Mouse (Mus musculus) cerebellum, adult 9-11 months (tissue): Measurements from ENCODE around the gene Ube2cbp.
A peak's percentile ranks its signal among the peaks of the same experiment; 100 is the strongest.

Experiments
- DNase-seq: peaks from one replicate; pipeline ENCODE4 v3.0.0; 2022

Ube2cbp gene

DNA sequence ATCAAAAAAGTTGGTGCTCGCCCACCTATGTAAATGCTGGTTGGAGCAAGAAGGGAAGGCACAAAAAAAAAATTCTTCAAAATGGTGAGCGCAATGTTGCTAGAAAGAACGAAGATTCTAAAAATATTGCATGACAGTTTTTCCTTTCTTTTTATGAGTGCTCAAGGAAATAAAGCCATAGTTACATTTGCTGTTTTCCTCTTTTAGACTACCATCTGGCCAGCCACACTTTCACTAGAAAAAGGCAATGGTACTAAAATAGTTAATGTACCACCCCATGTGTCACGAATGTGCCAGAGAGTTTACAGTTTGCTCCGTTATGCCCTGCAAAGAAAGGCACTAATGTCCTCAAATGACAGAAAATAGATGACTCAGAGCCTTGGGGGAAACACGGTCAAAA lies 45.4 kb downstream of the Ube2cbp start:
- no peak for DNase-seq

DNA sequence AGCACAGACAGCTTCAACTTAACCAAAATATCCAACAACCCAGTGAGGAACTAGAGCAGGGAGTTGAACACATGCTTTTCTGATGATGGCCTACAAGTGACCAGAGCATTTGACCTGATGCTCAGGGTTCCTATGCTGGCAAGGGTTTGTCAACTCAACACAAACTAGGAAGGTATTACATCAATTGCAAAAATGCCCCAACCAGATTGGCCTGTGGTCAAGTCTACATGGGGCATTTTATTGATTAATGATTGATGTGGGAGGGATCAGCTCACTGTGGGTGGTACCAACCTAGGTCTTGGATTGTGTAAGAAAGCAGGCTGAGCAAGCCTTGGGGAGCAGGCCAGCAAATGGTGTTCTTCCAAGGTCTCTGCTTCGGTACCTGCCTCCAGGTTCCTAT lies 46.8 kb downstream of the Ube2cbp start:
- no peak for DNase-seq

DNA sequence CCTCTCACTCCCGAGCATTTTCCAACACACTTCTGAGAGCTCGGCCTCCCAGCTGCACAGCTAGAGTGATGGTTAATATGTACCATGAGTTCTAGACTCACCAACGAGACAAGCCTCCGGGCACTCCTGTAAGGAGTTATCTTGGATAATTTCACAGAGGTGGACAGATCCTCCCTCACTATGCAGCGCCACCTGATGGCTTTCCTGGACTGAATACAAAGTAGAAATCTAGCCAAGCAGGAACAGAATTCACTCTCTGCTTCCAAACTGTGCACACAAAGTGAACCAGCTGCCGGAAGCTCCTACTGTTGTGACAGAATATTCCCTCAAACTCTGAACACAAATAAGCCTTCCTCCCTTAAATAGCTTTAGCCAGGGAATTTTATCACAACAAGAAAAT lies 69.0 kb downstream of the Ube2cbp start:
- peak; percentile 80 for DNase-seq

DNA sequence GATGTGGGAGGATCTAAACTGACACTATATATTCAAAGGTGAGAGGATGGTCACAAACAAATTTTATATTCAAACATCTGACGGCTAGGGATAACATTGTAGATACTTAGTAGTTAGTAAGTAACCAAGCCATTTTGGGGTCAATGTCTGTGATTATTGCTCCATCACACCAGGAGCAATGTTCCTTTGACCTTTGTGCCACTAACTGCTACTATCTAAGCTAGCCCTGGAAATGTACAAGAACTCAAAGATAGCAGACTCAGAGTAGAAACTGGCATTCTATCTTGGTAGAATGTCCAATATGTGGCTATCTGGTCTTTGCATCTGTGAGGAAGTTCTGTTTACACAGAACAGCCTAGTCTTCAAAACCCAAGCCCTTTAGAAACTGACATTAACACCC lies 69.7 kb downstream of the Ube2cbp start:
- DNase-seq, result no peak

DNA sequence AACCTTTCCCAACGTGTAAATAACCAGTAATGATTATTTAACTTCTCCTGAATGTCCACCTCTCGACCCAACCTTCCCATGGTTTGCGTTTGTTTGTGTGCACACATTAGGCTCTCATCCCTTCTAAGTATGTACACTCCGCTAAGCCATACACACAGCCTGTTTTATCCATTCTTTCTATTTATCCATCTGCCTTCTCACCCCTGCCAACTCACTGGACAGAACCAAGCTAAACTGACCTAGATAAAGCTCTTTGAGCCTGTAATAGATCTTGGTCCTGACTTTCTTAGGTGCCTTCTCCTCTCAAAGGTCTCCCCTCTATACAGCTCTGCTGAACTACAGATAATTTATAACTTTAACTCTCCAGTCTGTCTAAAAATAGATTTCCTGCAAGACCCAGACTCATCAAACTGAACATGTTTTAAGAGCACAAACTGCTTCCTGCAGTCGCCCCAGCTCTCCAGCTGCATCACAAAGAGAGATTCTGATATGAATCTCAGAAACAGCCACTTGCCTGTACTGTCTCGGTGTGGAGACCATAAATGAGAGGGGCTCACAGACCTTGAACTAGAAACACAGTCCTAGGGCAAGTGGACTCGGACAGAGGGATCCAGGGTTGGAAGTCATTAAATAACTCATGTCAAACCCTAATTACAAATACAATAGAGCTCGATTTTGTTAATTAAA lies 71.0 kb downstream of the Ube2cbp start:
- DNase-seq, result peak; percentile 70

DNA sequence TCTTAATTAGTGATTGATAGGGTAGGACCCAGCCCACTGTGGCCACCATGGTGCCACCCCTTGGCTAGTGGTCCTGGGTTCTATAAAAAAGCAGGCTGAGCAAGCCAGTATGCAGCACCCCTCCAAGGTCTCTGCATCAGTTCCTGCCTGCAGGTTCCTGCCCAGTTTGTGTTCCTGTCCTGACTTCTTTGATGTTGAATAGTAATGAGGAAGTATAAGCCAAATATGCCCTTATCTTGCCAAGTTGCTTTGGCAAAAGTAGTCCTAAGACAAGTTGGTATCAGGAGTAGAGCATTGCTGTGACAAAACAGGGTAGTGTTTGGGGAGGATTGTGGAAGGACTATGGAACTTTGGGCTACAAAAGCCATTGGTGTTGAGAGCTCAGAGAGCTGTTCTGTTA lies 73.3 kb downstream of the Ube2cbp start:
- no peak for DNase-seq

DNA sequence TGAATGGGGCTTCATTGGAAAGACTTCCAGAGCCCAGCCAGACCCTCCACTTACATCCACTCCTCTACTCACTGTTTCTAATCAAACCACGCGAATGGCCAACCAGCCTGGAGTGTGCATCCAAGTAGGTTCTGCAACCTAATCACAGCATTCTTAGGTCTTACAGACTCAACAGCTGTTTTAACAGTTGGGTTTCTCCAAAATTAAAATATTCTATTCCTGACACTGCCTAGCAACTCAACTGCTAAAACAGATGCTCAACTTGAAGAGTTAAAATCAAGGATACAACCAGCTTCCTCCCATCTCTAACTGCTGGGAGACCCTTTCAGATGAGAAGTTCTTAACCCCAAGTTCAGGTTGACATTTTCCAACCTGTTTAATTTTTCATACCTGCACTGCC lies 74.0 kb downstream of the Ube2cbp start:
- DNase-seq, result no peak

DNA sequence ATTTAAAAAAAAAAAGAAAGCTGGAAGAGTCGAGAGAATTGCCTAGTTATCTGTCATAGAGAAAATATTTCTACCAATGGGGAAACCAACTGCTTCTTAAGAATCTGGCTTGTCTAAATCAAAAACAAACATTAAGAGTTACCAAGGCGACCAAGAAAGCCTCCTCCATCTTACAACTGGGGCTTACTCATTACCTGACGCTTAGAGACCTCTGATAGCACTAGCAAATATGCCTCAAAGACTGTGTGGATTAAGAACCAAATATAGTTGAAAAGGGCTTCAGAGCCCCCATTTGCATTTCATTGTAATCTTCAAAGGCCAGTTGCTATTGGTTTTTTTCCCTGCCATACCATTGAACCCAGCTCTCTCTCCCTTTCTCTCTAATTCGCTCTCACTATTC lies 76.2 kb downstream of the Ube2cbp start:
- DNase-seq, result no peak

DNA sequence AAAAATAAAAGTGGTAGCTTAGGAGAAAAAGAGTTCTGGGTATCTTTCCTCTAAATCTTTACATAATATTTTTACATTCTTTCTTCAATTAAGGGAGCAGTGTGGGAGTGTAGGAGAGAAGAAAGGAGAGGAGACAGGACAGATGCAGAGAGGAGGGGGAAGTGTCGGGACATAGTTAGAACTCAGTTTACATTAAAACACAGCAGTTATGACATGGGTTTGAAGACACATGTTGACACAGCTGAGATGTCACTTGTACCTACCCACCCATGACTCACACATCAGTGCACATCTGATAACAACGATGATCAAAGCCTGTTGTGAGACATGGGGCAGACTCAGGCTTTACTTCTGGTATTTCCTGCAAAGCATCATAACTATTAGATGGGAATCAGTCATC lies 87.8 kb downstream of the Ube2cbp start:
- no peak for DNase-seq

DNA sequence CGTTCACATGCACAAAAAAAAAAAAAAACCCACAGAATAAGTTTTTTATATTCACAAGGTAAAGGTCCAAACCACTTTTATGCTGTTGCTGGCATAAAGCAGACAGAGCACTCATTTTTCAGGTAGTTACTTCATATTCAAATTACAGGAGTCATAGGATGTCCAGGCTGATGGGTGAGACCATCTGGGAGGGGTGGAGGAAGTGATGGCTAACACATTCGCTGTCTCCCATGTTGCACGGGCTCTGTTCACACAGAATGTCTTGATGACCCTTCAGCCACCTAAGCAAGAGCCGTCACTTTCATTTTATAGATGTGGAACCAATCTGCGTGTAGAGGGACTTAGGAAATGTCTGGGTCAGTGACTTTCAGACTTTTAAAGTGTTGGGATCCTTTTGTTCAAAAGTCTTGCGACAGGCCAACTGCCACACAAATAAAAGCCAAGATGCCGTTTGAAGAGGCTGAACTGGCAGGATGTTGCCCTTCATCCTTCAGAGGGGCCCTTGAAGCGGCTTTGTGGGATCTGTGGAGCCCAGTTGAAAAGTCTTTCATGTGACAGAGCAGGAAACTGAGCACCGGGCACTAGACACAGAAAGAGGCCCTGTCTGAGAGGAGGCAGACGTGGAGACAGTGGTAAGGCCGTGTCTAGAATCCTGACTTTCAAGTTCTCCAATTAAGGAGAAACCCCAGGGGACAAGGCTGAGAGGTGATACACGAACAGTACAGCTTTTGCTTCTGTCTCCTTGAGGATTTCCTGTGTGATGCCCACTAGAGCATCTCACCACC lies 91.8 kb downstream of the Ube2cbp start:
- no peak for DNase-seq

DNA sequence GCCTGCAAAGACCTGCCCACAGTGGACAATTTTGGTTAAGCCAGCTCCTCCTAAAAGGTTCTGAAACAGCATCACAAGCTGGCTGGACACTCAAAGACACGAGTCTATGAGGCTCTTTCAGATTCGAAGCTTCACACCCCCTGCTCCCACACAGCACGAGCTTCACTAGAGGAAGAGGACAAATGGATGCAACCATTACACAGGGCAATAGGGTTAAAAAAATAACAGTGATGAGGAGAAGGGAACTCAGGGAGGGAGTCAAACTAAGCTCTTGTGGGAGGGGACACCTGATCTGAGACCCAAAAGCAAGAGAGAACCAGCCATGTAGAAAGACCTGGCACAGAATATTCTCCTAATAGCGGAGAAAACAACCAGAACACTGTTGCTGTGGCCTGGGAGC lies 95.5 kb downstream of the Ube2cbp start:
- DNase-seq, result no peak

DNA sequence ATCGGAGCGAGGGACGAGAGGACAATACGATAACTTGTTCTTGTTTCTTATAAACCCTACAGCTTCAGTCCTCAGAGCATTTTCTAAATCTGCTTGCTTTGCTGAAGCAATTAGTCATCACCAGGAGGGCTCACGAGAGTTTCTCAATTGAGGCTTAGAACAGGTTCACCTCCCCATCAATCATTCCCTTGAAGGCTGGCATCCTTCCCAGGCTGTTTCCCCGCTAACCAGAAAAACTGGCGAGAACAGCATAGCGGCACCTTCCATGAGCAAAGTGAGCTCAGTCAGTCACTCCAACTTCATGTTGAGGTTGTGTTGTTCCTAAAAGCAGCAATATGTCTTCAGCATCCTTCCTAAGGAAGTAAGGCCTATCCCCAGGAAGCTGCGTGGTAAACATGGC lies 104.2 kb downstream of the Ube2cbp start:
- DNase-seq, result no peak

DNA sequence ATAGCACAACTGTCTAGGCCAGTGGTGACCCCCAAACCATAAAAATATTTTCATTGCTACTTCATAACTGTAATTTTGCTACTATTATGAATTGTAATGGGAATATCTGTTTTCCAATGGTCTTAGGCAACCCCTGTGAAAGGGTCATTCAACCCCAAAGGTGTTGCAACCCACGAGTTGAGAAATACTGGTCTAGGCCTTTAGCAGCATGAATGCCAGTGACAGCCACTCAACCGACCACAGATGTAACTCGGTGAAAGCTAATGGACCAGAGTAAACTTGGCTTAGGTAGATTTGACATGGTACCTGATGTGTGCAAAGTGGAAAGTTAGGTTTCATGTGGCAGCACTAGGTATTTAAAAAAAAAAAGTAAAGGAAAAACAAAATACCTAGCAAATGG lies 108.9 kb downstream of the Ube2cbp start:
- no peak for DNase-seq

DNA sequence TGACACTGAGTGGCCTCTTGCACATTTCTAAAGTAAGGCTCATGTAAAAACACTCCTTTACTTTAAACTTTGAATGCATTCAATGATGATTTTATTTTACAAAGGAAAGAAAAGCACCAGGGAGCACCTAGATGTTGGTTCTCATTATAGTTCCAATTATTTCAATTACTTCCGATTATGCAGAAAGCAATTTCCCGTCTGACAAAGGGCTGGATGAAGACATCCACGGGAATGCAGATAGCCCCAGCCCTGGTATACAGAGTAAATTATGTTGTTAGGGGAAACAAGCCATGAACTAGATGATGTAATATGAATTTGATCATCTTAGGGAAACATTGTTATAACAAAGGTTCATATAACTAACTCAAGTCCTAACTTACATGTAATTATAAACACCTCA lies 113.3 kb downstream of the Ube2cbp start:
- no peak for DNase-seq

DNA sequence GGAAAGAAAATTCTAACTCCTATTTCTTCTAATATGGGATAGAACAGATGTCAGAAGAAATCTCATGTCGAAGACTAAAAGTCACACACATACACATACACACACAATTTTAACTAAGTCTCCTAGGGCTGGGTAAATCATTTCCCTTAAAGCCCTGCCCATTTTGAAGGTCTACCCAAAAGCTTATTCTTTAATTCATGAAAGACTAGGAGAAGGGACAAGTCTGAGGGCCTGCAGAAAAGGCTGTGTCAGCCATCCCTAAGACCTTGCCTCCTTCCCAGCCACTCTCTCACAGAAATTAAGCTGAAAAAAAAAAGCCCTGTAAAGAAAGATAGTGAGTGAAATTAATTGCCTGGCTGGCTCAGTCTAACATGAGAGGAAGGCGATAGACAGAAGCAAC lies 128.0 kb downstream of the Ube2cbp start:
- DNase-seq, result no peak

DNA sequence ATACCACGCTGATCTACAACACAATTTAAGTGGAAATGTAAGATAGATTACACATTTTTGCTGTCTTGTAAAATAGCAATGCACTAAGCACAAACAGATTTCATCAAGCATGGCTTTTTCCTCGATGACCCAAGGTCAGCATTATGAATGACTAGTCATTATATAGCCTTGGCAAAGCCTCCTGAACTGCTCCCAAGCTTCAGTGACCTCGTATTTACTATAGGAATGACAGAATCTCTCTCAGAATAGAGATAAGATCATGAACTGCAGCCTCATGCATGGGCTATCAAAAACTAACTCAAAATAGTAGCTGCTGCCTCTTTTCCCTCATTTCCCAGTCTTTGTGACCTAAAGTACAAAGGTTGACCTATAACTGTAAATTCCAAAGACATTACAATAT lies 128.4 kb downstream of the Ube2cbp start:
- DNase-seq, result no peak

DNA sequence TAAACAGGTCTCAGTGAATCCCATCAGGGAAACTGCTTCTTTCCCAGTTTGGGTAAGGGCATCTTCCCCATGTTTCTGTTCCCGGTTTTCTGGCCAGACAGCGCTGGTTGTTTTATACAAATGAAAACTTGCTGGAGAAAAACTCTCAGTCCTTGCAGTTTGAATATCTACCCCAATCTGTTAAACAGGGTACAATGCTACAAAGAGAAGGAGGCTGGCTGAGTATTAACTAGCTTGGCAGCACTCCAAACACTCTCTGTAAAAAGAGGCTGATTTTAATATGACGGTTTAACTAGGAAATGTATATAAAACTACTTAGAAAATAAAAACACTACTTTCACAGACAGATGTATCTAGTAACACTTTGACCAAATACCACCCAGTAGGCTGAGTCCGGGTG lies 129.2 kb downstream of the Ube2cbp start:
- DNase-seq, result no peak

DNA sequence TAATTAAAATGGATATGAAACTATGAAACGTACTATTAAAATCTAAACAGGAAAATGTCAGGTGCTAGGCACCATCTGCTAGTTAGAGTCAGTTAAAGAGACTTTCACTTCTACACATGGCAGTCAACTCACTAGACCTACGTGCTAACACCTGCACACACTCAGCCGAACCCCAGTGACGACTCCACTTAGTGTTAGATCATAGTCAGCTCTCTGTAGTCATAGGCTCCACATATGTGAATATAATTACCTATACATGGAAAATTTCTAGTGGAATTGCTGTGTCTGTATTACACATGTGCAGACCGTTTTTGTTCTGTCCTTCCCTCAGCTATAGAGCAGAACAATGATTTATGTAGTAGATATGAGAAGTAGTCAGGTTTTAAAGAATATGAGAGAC lies 130.4 kb downstream of the Ube2cbp start:
- DNase-seq, result no peak

DNA sequence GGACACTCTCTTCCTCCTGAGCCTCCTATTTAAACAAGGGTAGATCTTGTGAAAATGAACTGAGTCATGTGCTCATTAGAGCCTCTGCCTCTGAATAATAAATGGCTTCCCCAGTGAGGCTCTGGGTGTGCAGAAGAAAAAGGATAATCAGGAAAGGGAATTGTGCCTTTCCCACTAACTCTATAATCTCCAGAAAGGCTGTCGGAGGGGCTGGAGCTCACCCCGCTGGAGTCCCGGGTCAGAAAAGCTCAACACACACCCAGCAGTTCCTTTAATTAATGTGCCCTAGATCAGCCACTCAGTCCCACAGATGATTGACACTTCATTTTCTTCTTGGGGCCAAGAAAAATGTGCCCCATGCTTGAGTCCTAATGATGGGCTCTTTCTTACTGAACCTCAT lies 134.2 kb downstream of the Ube2cbp start:
- DNase-seq, result no peak

DNA sequence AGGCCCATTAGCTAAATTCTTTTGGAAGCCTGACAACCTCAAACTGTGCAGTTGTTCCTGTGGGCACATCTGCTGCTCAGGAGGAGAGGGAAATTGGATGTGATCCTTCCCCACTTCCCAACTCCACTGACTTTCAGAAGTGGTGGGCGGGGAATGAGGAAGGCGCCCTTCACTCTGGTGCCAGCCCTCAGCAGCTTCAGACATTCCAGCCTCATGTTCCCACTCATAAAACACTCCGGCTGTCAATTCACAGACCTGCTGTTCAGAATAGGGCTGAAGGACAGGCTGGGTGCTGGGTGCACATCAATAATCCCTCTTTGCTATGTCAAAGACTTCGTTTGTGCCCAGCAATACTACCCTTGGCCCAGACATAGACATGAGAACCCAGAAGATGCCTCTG lies 136.5 kb downstream of the Ube2cbp start:
- DNase-seq, result no peak

DNA sequence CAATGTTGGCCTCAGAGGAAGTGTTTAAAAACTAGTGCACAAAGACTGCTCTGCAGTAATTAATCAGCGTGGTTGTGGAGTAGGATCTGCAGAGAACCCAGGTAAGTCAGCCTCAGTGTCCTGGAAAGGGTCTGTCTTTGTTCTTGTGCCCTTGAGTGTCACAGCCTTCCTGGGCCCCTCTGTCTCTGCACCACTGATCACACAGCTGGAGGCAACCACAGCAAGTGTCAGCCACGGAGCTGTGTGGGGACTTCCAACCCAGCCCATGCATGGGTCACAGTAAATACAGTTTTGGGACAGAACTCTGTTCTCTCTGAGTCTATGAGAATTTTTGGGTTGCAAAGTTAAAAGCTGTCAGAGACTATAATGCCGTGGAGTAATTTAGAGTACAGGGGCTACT lies 137.4 kb downstream of the Ube2cbp start:
- no peak for DNase-seq

DNA sequence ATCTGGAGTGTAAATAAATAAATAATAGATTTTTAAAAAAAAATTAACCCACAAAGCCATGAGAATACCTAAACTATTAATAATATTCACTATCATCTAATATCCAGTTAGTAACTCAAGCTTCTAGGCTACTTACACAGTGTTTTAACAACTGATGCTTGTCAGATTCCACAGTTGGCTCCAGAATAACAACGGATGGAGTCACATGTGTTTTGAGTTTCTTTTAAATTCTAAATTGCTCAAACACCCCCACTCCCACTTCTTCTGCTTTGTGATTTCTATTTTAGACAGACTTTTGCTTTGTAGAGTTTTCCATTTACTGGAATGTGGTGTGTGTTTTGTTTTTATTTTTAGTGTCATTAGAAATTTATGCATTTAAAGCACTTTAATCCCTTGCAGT lies 140.0 kb downstream of the Ube2cbp start:
- no peak for DNase-seq

DNA sequence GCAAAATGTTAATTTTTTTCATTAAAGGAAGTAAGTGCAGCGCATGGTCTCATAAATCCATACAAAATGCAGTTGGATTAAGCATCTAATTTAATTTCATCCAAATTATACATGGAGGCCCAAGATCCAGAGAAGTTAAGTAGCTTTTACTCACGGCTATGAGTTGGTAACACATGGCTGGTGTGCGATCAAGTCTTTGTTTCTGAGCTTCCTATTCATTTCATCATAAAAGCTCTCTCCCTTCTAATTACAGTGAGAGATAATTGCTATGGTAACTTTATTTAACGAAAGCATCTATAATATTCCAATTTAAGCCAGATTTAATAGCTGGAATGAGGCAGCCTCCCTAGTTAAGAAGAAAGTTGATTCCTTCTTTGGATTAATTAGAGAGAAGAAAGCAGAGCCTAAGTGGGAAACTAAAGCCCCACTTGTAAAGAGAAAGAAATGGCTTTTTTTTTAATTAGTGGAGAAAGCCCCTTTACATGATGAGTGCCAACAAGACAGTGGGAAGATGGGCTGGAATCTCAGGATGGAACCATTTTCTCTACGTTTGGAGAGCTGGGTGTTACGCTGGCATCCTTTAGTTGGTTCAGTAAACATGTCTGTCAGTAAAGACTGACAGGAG lies 145.1 kb downstream of the Ube2cbp start:
- DNase-seq, result no peak

DNA sequence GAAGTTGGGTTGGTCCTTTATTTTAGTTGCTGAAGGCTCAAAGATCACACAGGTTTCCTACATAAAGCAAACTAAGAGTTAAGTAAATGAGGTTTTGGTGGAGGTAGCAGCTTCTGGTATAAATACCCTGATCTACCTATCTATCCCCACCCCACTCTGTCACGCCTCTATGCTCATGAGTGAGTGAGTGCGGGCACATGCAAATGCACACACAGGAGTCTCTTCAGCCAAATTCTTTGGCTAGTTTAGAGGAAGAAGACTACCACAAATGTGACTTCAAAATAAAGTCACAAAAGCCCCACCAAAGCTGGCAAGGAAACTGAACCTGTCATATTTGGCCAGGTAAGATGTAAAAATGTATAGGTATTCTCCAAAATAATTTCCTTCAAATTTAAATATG lies 149.1 kb downstream of the Ube2cbp start:
- DNase-seq, result no peak
